Mouse (Mus musculus) C2C12 (cell line): ENCODE results near the gene Ube2f.

Source experiments
- CEBPB ChIP-seq: IDR thresholded peaks from one replicate; pipeline ENCODE4 v1.6.1; 2011; ENCODE audit warnings: low read depth, mild to moderate bottlenecking, control low read depth, moderate library complexity
- CTCF ChIP-seq: IDR thresholded peaks from one replicate; pipeline ENCODE4 v1.5.1; 2011; ENCODE audit not compliant: control insufficient read depth, insufficient read depth, insufficient read length
- FOSL1 ChIP-seq: IDR thresholded peaks from one replicate; pipeline ENCODE4 v1.8.0; 2011; ENCODE audit warnings: mild to moderate bottlenecking, low read length; ENCODE audit not compliant: poor library complexity, insufficient read depth, severe bottlenecking
- MAX ChIP-seq: IDR thresholded peaks from one replicate; pipeline ENCODE4 v1.6.1; 2011; ENCODE audit warnings: mild to moderate bottlenecking, control low read depth
- MYOD1 ChIP-seq: IDR thresholded peaks from one replicate; pipeline ENCODE4 v1.6.1; 2011; ENCODE audit warnings: low read depth; ENCODE audit not compliant: control insufficient read depth, insufficient read length
- MYOG ChIP-seq: IDR thresholded peaks from one replicate; pipeline ENCODE4 v1.6.1; 2011; ENCODE audit not compliant: control insufficient read depth, insufficient read length; ENCODE audit errors: extremely low read depth
- USF1 ChIP-seq: IDR thresholded peaks from one replicate; pipeline ENCODE4 v1.6.1; 2011; ENCODE audit warnings: low read depth, mild to moderate bottlenecking, control low read depth, moderate library complexity

GRCm38 (mm10) chr1:91317656-91318055, 67.6 kb downstream of the Ube2f start:
- TF ChIP-seq FOSL1 (no peak), CTCF (no peak), CEBPB (no peak), USF1 (no peak), MAX (no peak), MYOG (no peak), MYOD1 (no peak)
